Mouse (Mus musculus): ENCODE data around the gene 9530003J23Rik. TPM values are rescaled to one million over a fixed set of nuclear protein-coding genes. Genes with fewer than 3 reads are reported as not detected.
"Not testable (repeated sequence)": the region's sequence is repeated elsewhere in the genome, so short reads cannot be mapped to it uniquely, and the experiment has no call there.

The 9530003J23Rik gene
- total RNA-seq, 2 experiments from 2014 or later = not detected

DNA sequence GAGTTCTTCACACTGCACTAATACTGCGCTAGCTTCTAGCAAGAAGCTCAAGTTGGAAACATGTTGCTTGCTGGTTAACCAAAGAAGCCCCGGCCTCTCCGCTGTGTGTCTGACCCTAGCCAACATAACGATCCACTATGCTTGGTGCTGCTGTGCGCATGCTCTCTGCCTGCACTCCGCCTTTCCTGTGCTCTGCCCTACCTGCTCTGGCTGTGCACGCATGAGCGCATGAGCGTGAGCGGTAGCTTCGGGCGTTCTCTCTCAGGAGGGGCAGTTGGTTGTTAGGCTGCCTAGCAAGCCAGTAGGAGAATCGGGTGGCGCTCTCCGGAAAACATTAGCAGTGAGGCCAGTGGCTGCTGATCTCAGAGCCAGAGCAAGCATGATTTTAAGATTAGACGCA, 8.7 kb downstream of the 9530003J23Rik start:
- intact Hi-C loops (cut with DNase I) = loop anchor here (10.0 kb wide), 2 partner anchors 275 to 445 kb away; partner anchors contain the start of gene Rab3ip

DNA sequence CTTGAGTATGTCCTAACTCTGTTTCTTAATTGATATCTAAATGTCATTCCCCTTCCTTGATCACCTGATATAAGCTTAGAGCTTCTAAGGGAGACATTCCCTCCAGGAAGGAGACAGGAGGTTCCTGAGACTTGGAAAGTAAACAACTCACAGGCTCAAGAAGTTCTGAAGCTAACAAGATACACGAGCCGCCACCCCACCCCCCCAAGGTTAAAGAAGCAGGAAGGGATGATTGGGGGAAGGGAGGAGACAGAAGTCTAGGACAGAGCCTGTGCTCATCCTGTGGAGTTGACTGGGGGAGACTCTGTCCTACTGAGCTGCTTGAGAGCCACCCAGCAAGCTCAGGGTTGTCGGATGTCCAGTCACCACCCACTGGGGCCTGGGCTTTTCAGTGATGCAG, 12.5 kb downstream of the 9530003J23Rik start:
- DNase-seq (ENCODE audit: low spot score in 2 of 2) = no peak
- intact Hi-C loops (cut with DNase I) = loop anchor here (10.0 kb wide), 2 partner anchors 271 to 449 kb away; partner anchors contain the start of gene Rab3ip

More for the DNA sequence above, 8.7 kb downstream of the 9530003J23Rik start:
- no peak for DNase-seq (ENCODE audit: low spot score in 2 of 2)

DNA sequence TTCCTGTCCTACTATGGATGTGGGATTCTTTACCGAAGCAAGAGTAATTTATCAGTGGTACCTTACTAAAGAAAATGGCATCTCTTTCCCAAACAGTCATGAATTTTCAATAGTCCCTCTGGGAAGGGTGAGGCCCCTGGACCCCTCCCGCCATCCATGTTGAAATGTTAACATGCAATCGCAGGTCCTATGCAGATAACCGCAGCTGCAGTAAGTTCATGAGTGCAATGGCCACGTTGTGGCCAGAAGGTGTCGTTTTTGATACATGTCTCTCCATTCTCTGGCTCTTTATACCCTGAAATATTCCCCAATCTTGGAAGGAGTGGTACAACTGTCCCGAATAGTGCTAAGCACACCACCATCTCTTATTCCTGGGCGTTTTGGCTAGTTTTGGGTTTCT, 13.4 kb downstream of the 9530003J23Rik start:
- intact Hi-C loops (cut with DNase I) = loop anchor here (10.0 kb wide), 2 partner anchors 270 to 450 kb away; partner anchors contain the start of gene Rab3ip
- no peak for DNase-seq (ENCODE audit: low spot score in 2 of 2)

DNA sequence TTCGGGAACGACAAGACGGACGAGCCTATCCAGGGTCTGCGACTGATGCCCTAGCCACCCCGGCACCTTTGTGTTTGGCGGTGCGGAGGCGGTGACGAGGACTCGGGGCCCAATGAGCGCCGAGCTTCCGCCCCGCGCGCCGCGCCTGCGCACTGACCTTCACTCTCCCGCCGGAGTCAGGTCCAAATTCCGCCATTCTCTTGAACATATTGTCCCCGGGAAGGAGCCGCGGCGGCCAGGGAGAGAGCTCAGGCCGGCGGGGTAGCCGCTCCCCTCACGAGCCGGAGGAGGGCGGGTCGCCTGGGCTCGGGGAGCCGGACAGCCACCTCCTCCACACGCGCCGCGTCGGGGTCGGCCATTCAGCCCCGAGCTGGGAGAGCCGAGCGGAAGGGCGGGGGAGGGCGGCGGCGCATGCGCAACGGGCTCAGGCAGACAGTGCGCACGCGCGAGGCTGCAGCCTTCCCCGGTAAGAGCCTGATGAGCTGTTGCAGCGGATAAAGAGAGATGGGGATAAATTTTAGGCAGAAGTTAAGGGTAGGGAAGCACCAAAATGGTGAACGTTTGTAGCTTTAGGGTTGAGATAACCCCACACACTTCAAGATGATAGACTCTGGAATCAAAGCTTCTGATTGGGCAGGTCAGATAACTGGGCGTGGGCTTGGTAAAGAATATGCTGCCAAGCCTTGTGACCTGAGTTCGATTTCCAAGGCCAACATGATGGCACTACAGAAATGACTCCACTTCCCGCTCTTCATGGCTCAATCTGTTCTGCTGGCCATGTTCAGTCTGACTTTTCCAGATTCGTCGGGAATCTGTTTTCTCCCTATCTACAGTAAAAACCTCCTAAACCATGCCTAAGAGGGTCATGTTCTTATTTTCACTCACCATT, 14.2 kb downstream of the 9530003J23Rik start, which contains the start of gene Yeats4:
Gene Yeats4, minus strand, starts transcription at position 406 of the 889 bp plus-strand sequence.
- intact Hi-C loops (cut with DNase I) = loop anchor here (5.0 to 10.0 kb wide), 4 partner anchors 77 to 450 kb away; partner anchors contain the start of genes Frs2 and Rab3ip
- peak; percentile 97 to 98 for DNase-seq (ENCODE audit: low spot score in 2 of 2)

DNA sequence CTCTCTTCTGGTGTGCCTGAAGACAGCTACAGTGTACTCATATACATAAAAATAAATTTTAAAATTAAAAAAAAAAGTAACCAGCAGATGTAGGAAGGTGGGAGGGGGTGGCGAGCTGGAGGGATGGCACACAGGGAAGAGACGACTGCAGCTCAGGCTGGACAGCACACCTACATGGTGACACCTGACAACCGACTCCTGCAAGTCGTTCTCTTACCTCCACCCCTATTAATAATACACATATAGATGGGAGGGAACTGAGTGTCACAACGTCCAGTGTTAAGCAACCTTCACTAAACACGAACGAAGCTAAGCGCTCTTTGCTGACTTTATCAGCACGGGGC, 14.8 kb downstream of the 9530003J23Rik start:
- no peak for DNase-seq (ENCODE audit: low spot score in 2 of 2)
- intact Hi-C loops (cut with DNase I) = loop anchor here (5.0 to 10.0 kb wide), 4 partner anchors 76 to 451 kb away; partner anchors contain the start of genes Frs2 and Rab3ip

DNA sequence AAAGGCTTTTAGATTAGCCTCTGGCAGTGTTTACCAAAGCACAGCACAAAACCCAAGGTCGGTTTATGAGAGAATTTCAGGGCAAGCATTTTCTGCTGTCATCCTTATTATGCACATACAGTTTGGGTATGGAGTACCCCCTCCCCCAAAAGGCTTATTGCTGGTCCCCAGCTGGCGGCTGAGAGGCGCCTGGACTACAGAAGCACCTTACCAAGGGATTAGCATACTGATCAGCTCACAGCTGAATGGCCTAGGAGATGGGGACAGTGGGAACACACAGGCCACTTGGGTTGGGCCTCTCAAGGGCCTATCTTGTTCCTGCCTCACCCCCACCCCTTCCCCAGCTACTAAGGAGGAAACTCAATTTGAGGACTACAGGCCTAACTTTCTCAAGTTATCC, 15.7 kb downstream of the 9530003J23Rik start:
- intact Hi-C loops (cut with DNase I) = loop anchor here (5.0 to 10.0 kb wide), 4 partner anchors 76 to 452 kb away; partner anchors contain the start of genes Frs2 and Rab3ip
- DNase-seq (ENCODE audit: low spot score in 2 of 2) = no peak

DNA sequence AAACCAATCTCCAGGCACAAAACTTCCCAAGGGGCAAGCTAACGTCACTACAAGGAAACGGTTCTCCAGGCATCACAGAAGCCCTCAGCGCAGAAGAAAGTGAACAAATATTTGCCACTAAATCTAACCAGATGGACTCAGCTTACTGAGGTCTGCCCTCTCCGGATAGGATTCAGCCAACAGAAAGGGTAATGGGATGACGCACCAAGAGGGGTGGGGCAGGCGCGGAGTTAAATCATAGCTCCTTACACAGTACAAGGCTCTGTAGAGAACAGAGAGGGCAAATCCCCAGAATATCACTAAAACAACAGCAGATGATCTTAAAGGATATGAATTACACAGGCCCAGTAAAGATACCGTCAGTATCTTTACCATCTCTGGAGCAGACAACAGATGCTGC, 20.2 kb downstream of the 9530003J23Rik start:
- no peak for DNase-seq (ENCODE audit: low spot score in 2 of 2)
- intact Hi-C loops (cut with DNase I) = no loop called here

DNA sequence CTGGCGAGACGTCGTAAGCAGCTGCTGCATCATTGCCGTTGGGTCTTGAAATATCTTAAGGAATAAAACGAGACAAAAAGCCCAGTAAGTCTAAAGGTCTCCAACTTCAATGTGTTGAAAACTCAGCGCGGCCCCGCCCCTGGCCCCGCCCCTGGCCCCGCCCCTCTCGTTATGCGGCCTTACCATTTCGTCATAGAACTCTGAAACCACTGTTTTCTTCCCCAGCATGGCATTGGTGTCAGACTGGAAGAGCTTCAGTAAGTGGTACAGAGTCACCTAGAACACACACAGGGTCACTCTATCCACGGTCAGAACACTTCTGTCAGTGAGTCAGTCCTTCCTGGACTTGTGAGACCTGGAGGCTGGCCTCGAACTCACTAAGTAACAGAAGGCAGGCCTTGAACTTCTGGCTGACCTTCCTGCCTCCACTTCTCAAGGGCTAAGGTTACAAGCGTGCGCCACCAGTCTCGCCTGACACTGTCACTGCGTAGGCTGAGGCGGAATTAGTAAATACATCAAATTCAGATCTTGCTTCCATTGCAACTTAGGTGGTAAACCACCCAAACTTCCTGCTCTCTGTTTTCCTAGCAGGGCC, 21.2 kb downstream of the 9530003J23Rik start:
- DNase-seq (ENCODE audit: low spot score in 2 of 2) = no peak
- intact Hi-C loops (cut with DNase I) = no loop called here

DNA sequence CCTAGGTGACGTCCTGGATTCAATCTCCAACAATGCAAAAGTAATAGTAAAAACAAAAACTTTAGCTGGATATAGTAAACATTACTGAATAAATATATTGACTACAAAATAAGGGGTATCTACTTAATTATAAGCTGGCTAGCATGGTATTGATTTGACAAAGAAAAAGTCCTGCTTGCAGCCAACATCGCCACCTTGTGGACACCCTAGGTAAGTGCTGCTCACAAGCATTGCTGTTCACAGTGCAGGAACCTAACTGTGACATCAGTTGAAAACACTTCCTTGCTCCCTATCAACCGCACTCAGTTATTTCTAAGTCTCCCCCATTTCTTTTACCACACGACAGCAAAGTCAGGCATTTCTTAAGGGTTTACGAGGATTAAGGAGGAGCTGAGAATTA, 21.7 kb downstream of the 9530003J23Rik start:
- intact Hi-C loops (cut with DNase I) = no loop called here
- peak in 1 of 2 experiments; percentile 29 for DNase-seq (ENCODE audit: low spot score in 2 of 2)

DNA sequence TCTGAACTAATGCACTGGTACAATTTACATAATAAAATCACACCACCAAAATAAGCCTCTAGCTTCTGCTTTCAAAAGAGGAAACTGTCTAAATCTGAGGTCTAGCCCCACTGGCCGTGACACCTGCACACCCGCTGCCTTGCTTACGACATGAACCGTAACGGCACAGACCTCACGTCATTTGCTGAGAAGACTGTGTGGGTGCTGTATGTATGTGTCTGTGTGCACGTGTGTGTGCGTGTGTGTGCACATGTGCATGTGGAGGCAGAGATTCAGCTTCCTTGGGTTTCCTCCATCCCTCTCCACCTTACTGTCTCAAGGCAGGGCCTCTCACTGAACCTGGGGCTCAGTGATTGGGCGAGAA, 22.4 kb downstream of the 9530003J23Rik start:
- intact Hi-C loops (cut with DNase I) = no loop called here
- DNase-seq (ENCODE audit: low spot score in 2 of 2) = no peak

DNA sequence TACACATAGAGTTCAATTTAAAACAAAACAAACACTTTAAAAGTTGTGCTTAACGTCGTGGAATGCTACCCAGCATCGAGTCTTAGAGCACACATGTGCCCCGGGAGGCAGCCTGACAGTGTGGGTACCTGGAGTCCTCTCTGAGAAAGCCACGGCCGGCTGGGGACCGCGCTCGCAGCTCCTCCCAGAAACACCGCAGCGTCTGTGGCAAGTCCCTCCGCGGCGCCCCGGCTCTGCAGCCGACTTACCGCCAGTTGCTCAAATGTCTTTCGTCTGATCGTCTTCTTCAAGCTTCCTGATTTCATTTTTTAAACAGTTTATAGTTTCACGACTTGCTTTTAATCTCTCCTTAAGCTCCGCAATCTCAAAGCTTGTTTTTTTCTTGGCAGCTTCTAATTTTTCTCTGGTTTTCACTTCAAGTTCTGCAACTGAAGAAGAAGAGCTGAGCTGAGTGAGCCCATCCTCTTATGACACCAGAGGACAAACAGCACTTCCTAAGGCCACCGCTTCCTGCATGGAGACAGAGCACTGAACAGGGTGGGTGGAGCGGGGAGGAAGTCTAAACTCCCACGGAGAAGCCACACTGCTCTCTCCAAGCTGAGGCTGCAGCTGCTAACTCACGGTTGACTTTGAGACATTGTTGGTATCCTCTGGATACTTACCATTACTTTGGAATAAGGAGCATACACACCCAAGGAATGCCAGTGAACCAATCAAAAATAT, 22.9 kb downstream of the 9530003J23Rik start:
- intact Hi-C loops (cut with DNase I) = no loop called here
- no peak for DNase-seq (ENCODE audit: low spot score in 2 of 2)

DNA sequence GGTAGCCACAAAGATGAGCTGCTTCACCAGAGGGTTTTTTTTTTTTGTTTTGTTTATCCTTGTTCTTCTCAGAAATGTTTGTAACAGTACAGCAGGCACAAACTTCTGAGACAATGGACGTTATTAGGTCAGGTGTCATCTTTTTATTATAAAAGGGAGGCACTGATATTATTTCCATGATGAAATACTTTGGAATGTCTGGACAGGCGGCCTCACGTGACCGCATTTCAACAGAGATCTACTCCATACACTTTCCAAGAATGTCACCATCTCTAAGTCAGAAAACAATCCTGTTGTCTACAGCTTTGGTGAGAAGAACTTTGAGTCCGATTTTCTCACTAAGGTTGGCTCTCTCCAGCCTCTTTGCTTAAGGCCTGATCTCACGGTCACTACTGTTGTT, 27.5 kb downstream of the 9530003J23Rik start:
- intact Hi-C loops (cut with DNase I) = loop anchor here (5.0 kb wide), 1 partner anchor 149 kb away; the partner anchor contains the start of gene Cct2
- no peak for DNase-seq (ENCODE audit: low spot score in 2 of 2)

DNA sequence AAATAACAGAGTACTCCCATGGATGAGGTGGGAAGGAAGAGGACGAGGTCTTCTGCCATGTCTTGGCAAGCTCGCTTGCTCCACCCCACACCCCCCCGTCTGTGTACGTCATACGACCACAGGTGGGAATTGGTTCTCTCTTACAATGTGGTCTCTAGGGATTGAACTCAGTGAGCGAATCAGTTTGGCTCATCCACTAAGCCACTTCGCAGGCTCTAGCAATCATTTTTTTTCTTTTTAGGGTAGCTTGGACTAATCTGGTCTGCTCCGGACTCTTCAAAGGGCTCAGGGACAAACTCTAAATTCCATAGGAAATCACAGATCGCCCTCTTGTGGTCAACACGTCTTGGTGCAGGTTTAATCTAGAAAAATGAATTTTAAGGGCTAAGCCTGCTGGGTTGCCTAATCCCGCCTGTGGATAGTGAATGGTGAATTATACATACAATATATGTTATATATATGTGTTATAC, 29.0 kb downstream of the 9530003J23Rik start:
- no peak for DNase-seq (ENCODE audit: low spot score in 2 of 2)
- intact Hi-C loops (cut with DNase I) = loop anchor here (5.0 kb wide), 1 partner anchor 62 kb away; the partner anchor contains the start of gene Frs2

DNA sequence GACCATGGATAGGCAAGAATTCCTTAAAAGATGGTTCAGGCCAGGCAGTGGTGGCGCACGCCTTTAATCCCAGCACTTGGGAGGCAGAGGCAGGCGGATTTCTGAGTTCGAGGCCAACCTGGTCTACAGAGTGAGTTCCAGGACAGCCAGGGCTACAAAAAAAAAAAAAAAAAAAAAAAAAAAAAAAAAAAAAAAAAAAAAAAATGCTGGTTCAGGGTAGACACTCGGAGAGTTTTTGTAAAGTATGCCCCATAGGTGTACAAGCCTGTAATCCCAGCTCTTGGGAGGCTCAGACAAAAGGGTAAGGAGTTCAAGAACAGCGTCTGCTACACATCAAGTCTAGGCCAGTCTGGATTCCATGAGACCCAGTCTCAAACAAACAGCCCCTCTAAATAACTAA, 29.7 kb downstream of the 9530003J23Rik start:
- DNase-seq (ENCODE audit: low spot score in 2 of 2) = not testable (repeated sequence)
- intact Hi-C loops (cut with DNase I) = loop anchor here (5.0 kb wide), 1 partner anchor 61 kb away; the partner anchor contains the start of gene Frs2

DNA sequence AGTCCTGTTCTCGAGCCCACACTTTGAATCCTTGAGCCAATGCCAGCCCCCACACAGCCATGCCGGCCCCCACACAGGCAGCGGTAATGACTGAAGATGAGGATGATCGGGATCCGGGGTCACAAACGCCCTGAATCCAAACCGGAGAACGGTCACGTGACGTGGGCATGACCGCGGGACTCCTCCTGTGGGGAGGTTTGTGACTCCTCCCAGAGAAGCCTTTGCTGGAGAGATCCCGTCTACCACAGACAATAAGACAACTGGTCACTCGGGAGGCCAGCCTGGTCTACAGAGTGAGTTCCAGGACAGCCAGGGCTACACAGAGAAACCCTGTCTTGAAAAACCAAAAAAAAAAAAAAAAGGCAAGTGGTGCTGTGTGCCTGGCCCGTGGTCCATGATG, 30.3 kb downstream of the 9530003J23Rik start:
- intact Hi-C loops (cut with DNase I) = loop anchor here (5.0 kb wide), 1 partner anchor 61 kb away; the partner anchor contains the start of gene Frs2

DNA sequence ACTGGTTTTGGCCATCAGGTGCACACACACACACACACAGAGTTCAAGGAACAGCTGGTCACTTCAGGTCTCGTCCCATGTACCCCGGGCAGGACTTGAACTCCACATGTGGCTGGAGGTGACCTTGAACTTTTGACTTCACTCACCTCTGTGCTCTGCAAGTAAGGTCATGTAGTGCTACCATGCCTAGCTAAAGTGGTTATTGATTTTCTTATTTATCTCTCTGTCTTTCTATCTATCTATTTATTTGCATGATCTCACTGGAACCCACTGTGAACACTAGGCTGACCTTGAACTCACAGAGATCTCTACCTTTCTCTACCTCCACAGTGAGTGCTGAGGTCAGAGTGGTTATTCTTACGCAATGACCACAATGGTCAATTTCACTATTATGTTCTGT, 32.4 kb downstream of the 9530003J23Rik start:
- intact Hi-C loops (cut with DNase I) = loop anchor here (5.0 kb wide), 1 partner anchor 59 kb away; the partner anchor contains the start of gene Frs2
- no peak for DNase-seq (ENCODE audit: low spot score in 2 of 2)

More for the DNA sequence above, 30.3 kb downstream of the 9530003J23Rik start:
- DNase-seq (ENCODE audit: low spot score in 2 of 2) = no peak

DNA sequence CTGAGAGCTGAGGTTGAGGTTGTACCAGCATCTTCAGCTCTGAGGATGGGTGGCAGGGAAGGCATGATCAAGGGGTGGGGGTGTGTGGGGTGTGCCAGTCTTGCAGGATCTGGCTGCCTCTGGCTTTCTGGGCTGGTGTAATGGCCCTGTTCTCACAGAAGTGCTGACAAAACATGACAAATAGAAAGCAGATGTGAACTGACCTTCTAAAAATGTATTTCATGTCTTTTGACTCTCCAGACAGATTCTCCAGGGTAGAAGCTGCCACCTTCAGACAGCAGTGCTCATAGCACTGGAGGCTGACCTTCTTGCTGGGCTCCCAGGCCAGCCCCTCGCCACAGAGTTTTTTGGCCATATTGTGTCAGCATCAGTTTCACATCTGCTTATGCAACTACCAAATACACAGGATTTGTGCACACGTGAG, 34.9 kb downstream of the 9530003J23Rik start:
- intact Hi-C loops (cut with DNase I) = no loop called here
- DNase-seq (ENCODE audit: low spot score in 2 of 2) = no peak

DNA sequence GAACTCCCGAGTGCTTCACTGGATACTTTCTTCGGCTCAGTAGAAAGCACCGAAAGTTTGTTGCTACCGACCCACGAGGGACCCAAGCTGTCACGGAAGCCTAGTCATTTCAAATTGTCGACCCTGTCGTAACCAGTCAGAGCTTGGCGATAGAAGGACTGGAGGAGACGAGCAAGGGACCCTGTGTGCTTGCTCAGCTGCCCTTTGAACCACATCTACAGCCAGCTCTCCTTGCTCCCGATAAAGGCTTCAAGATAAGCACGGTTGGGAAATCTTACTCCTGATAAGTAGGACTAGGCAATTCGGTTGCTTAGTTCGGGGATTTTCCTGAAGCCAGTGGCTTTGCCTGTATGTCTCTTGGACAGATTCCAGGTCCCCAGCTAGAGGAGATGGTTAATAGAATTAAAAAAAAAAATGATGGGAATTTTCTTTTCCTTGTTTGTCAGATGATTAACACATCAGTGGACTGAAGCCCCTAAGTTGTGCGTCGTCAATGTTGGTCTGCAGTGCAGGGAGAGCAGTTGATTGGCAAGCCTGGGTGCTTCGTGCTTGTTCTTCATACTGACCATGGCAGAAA, 35.4 kb downstream of the 9530003J23Rik start:
- intact Hi-C loops (cut with DNase I) = no loop called here
- DNase-seq (ENCODE audit: low spot score in 2 of 2) = no peak

DNA sequence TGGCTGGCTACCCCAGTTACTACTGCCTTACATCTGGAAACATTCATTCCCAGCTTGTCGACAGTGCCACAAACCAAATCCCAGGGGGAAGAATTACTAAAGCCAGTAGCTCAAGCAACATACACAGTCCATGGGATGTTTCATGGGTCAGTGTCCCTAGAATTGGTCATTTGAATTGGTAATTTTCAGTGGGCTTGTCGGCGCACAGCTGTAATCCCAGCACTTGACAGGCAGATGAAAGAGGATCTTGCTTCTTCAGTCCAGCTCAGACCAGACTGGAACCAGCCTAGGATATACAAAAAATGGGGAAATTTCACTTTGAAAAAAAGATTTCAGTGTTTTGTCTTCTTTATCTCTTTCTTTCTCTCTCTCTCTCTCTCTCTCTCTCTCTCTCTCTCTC, 38.8 kb downstream of the 9530003J23Rik start:
- intact Hi-C loops (cut with DNase I) = no loop called here
- no peak for DNase-seq (ENCODE audit: low spot score in 2 of 2)
